Mouse (Mus musculus): ENCODE data around the gene Prss45. TPM values are rescaled to one million over a fixed set of nuclear protein-coding genes. Genes with fewer than 3 reads are reported as not detected.

The Prss45 gene
- total RNA-seq, 4 experiments from 2014 or later = 0.30 to 0.91 (median 0.91) TPM; not detected in 1

DNA sequence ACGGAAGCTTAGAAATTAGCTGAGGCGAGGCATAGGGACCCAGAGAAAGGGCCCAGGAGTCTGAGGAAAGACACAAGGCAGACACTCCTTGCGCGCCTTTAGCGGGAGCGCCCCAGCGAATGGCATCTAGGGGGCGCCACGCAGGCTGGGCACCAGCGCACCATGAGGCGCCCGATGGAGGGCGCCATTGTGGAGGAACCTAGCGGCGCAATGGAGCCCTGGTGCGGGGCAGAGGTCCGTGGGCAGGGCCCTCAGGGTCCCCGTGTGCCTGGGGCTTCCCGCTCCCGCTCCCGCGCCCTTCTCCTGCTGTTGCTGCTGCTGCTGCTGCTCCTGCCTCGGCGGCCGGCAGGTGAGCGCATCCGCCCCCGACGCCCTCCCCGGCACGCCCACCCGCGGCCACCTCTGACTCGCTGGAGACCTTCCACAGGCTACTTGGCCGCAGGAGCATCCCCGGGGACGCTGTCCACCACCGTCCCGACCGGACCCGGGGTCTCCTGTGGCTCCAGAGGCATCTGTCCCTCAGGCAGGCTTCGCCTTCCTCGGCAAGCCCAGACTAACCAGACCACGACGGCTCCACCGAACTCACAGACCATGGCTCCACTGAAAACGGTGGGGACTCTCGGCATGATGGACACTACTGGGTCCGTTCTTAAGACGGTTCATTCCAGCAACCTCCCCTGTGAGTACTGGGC is 23.5 kb downstream of the Prss45 start, which contains the start of gene Prss50:
Prss50 (plus strand) TSS at position 187 of the 692 bp plus-strand sequence.
- DNase-seq (ENCODE audit: low spot score in 2 of 2) = no peak

DNA sequence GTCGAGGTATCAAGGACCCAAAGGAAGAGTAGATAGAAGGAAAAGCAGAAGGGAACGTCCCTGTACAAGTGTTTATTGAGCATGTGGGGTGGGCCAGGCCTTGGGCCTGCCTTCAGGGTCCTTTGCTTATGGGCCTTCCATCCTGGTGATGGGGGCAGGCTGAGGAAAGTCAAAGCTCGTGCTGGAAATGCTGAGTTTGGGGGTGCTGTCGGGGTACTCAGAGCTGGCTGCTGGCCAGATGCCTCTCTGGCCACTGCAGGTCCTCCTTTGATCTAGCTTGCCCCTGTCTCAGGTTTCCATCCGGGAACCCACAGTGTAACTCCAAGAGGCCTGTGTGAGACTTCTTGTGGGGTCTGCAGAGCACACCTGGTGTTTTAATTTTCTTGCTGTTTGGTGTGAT is 24.1 kb downstream of the Prss45 start:
- no peak for DNase-seq (ENCODE audit: low spot score in 2 of 2)

DNA sequence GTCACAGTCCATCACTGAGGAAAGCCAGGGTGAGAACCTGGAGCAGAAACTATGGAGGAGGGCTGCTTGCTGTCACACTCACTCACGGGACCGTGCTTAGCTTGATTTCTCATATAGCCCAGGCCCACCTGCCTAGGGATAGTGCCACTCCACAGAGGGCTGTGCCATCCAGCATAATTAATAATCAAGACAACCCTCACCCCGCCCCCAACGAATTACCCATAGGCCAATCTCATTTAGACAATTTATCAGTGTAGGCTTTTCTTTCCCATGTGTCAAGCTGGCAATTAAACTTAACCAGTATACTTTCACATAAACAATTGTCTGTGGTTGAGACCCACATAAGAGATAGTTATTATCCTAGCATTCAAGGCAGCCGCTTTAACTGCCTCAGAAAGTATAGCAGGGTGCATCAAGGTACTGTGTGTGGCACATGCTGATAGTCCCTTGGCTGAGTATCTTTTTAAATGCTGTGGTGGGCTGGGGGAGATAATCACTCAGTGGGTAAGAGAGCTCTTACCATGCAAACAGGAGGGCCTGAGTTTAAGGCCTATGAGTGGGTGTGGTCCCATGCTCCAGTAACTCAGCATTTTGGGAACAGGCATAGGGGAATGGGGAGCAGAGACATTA is 24.7 kb downstream of the Prss45 start:
- no peak for DNase-seq (ENCODE audit: low spot score in 2 of 2)

DNA sequence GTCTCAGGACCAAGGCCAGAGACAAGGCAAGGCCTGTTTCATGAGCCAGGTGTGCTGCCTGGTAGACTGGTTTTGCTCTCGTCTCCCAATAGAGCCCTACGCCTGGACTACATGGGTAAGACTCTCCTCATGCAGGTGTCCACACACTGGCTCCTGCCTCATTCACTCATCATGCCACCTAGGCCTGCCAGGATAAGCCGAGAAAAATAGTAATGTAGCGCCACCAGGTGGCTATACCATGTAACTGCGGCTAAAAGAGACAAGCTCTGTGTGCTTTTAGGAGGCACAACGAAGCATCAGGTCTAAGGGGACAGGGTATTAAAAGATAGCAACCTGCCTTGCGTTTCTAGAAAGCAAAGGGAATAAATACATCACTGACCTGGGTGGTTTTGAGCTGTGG is 36.6 kb downstream of the Prss45 start:
- no peak for DNase-seq (ENCODE audit: low spot score in 2 of 2)

DNA sequence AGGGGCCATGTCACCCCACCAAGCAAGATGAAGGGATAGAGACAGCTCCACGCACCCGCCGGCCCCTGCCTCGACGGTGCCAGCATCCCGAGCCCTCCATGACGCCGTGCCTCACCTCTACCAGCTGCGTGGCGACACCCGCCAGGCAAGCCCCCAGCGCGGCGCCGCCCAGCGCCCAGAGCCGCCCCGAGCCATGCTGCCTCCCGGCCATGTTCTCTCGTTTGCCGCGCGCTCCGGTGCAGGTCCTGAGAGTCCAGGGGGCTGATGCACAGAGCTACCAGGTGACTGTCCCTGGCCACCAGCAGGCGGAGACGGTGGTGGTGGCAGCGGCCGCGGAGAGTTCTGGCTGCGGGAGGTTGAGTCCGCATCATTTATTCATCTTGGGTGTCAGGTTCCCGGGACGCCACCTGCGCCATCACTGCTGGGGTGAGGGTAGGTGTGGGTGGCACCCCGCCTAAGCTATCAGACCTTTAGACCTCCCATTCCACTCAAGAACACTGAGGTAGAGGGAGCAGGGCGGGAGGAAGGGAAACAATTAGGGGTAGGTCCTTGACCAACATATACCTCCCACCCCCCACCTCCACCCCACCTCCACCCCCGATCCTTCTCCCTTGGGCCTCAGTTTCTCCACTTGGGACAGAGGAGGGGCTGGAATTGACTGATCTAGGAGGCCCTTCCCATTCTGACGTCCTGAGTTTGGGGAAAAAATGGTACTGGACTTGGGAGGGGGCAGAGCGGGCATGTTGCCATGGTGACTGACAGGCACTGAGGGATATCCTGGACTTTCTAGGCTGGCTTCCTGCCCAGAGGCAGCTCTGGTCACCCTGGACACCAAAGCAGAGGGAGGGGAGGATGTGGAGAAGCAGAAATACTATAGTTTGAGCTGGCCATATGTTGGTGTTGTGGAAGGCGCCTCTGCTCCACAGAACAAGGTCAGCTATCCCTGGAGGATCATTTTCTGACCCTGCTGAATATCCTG is 39.6 kb downstream of the Prss45 start:
- DNase-seq (ENCODE audit: low spot score in 2 of 2) = peak in 1 of 2 experiments; percentile 45

DNA sequence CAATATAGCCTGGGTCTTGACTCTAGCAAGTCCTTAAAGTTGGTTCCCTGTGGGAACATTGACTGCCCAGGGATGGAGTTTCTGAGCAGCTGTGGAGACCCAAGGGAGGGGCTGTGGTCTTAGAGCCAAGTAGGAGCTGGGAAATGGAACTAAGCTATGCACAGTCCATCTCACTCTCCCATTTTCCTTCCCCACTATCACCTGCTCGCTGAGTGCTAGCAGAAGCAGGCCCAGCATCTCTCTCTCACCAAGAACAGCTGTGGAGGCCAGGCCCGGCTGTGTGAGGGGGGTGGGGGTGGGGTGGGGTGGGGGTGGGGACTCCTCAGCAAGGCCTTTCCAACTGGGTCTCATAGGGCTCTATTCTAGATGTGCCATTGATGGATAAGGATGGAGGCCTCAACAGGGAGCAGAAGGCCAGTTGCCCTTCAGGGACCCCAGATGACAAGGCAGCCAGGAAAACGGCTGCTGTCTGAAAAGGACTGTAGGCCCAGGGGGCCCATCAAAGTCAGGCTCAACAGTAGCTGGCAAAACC is 40.3 kb downstream of the Prss45 start:
- DNase-seq (ENCODE audit: low spot score in 2 of 2) = no peak

DNA sequence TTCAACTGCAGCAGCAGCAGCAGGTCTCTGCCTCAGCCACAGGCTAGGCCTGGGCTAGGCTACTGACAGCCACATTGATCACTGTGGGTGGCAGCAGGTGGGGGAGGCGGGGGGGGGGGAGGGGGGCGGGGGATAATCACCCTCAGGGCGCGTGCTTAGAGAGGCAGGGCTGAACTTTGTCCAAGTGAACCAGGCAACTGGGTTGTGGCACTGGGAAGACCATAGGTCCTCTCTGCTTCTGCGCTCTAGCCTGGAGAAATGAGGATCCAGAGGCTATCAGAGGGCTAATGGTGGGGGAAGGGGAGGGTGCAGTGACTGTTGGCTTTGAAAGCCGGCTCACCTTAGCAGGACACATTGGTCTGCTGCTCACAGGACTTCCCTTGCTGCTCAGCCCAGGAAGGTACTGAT is 40.9 kb downstream of the Prss45 start:
- DNase-seq (ENCODE audit: low spot score in 2 of 2) = no peak

DNA sequence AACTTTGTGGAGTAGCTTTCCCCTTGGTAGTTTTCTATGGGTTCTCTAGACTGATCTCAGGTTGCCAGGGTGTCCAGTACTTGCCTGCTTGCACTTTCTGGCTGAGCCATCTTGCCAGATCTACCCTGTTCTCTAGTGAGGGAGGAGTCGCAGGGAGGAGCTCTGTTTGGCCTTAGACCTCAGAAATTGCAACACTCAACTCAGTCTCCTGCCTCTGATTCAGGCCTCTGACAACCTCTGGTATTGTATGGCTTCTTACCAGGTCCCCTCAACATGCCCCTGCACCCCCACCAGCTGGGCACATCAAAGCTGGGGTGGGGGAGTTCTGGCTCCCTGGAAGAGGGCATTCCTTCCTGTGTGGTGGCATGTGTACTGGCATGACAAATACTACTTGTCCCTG is 43.0 kb downstream of the Prss45 start:
- DNase-seq (ENCODE audit: low spot score in 2 of 2) = no peak

DNA sequence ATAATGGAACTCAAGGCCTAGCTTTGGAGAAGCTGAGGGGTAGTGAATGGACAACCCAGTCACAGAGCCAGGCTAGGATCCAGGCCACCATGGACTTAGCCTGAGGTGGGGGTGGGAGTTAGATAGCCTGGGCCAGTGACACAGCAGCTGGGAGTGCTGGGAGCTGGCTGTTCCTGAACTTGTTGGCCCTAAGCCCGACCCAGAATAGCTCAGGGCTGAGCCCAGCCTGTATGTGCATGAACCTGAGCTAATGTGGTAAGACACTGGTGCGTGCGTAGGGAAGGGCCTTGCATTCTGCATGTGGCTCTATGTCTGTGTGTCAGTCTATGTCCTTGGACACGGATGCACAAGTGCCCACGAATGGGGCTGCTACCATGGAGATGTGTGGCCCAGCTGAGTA is 43.5 kb downstream of the Prss45 start:
- peak in 1 of 2 experiments; percentile 31 for DNase-seq (ENCODE audit: low spot score in 2 of 2)

DNA sequence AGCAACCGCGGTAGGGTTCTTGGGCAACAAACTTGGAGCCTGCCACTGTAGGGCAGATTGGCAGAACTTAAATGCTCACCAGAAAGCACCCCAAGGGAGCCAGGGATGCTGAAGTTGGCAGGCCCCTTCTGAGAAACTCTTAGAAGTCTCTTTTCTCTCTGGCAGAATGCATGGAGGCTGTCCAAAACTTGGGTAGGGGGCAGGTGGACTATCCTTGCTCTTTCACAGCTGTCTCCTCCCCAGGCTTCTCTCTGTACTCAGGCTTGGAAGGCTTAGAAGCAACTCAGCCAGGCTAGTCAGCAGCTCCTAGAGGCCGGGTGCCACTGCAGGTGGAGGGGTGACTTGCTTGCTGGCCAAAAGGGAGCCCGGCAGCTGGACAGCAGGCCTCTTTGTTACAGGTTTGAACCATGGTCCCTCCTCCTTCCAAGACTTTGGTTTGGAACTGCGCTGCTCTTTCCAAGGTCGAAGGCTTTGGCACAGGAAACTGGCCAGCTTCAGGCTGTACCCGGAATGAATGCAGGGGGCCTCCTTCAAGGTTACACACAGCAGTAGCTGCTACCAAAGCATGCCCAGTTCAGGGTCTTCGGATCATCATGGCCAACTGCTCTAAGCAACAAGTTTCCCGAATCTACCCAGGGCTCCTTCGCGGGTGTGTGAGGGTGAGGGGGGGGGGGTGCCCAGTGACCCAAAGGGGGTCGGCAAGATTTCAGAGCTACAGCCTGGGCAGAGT is 45.0 kb downstream of the Prss45 start, which contains the start of gene Als2cl:
Als2cl (plus strand) TSS at position 680 of the 730 bp plus-strand sequence.
- peak in 1 of 2 experiments; percentile 48 for DNase-seq (ENCODE audit: low spot score in 2 of 2)

DNA sequence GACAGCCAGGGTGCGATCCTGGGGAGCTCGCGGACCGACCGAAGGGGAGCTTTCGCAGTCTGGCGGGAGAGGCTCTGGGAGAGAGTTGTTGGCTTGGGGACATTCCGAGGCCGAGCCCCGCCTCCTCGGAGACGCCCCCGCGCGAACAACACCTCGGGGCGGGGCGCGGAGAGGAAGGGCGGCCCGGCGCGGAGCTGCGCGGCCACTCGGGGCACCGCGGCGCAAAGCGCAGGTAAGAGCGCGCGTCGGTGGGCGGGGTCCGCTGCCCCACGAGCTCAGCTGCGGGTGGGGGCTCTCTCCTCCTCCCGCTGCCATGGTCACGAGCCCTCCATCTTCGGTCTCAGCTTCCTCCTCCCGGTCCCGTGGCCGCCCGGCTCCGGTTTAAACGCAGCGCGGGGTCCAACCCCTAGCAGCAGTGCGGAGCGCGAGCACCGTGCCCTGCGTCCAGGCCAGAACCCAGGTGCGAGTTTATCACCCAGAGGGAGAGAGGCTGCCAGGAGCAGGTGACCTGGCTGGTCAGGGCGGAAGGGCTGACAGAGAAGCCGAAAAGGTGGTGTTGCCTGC is 45.7 kb downstream of the Prss45 start, which contains the start of gene Tmie:
Tmie (minus strand) TSS at position 116 of the 564 bp plus-strand sequence.
- peak in 1 of 2 experiments; percentile 36 for DNase-seq (ENCODE audit: low spot score in 2 of 2)

DNA sequence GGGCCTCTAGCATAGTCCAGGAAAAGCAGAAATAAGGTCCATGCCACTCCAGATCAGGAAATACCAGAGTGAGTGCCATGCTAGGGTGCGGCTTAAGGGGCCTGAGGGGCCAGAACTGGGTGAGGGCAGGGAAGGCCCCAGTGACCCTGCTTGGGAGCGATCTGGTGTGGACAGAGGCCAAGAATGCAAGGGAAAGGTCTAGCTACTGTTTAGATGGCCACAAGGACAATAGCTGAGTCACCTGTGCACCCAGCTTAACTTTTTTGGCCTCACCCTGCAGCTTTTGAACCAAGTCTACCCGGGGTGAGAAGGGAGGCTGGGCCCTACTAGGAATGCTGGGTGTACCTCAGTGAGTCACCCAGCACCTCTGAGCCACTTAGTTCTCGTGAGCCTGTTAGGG is 46.4 kb downstream of the Prss45 start:
- no peak for DNase-seq (ENCODE audit: low spot score in 2 of 2)

DNA sequence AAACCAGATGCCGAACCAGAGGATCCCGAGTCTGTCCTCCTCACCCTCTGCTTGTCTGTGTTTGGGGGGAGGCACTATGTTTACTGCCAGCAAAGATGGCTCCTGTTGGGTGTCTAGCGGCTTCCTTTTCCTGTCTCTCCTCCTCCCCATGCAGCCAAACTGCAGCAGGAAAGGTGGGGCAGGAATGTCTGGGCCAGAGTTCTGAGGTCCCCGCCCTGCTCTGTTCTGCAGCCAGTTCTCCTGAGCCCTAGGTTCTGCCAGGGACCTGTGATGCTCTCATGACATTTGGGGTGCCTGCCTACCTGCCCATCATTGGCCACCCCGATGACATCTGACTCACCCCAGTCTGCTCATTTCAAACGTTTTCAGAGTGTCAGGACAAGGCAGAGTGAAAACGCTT is 47.6 kb downstream of the Prss45 start:
- no peak for DNase-seq (ENCODE audit: low spot score in 2 of 2)

DNA sequence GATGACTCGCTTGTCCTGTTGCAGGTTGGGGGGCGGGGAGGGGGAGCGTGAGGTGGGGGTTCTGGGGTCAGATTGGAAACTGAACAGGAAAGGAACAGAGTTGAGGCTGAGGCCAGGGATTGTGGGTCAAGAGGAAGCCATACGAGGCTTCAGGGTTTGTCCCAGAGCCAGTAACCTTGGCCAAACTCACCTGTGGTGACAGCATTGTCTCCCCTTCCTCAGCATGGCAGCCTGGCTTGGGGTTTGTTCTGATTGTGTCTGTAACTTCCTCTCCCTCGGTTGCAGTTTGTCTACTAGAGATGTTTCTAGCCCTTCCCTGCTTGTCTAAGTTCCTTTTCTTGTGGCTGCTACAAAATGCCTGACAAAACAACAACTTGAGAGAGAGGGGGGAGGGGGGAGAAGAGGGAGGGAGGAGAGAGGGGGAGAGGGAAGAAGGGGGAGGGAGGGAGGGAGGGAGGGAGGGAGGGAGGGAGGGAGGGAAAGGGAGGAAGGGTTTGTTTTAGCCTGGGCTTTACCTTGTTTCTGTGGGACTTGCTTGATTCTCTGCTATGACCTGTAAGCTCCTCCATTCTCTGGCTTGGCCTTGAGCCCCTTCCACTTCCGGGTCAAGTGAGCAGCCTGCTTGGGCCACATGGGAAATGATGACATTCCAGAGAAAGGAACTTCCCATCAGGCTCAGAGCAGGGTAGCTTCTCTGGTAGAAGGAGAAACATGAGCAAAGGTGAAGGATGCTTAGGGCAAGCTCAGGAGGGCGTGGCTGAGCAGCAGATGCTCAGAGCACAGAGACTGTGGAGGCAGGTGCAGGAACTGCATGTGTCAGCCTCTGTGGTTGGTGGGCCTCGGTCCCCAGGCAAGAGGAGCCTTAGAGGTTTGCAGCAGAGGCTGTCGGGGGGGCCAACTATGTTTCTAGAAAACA is 53.3 kb downstream of the Prss45 start:
- DNase-seq (ENCODE audit: low spot score in 2 of 2) = no peak

DNA sequence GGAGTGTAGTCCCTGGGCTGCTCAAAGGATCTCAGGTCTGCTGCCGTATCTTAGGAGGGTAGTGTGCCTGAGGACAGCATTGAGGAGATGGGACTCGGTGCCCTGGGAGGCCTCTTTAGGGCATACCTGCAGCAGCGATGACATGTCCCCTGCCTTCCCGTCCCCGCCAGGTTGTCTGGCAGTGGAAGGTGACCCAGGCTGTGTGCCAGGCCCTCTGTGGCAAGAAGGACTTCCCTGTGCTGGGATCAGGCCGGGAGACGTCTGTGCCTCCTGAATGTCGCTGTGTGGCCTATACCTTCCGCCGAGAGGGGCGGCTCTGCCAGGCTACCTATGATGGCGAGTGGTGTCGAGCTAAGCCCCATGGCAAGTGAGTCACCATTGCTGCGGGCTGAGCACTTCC is 54.5 kb downstream of the Prss45 start:
- no peak for DNase-seq (ENCODE audit: low spot score in 2 of 2)

DNA sequence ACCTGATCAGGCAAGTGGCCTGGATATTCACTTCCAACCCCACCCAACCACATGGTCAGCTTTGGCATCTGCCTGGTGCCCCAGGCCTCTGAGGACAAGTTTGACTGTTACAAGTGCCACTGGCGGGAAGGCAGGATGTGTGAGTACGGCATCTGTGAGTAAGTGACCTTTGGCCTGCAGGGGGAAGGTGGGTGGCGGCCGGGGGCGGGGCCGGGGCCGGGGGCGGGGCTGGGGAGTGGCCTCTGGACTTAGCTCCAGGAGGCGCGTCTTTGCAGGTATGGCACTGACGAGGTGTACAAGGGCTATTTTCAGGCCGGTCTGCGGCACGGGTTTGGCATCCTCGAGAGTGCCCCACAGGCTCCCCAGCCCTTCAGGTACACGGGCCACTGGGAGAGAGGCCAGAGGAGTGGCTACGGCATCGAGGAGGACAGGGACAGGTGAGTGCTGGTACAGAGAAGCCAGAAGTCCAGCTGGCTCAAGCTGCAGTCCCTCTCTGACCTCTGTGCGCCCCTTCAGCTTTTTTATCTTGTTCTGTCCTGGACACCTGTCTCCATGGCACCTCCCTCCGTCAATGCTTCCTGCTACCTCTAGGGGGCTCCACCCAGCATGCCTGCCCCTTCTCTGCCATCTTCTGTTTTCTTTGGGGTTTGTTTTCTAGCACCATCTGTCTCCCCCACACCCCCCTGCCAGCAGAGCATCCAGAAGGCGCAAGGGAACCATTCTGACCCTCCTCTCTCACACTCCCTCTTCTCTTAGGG is 55.8 kb downstream of the Prss45 start:
- no peak for DNase-seq (ENCODE audit: low spot score in 2 of 2)
